Mouse (Mus musculus) cerebellum, adult 11 months (tissue): ENCODE measurements at regions not wholly inside any gene's neighbourhood (a gene's known extent, or its start where the extent isn't known, plus 50 kb on each side); places are given as distances from the start of the nearest gene placed in this dataset.

ENCODE experiments used
- DNase-seq: peaks from one replicate; pipeline ENCODE4 v3.0.0; 2022

- no peak for DNase-seq
Measured at GRCm38 (mm10) chrX:147616374-147616773, 62.5 kb upstream of the Lrch2 start.

DNA sequence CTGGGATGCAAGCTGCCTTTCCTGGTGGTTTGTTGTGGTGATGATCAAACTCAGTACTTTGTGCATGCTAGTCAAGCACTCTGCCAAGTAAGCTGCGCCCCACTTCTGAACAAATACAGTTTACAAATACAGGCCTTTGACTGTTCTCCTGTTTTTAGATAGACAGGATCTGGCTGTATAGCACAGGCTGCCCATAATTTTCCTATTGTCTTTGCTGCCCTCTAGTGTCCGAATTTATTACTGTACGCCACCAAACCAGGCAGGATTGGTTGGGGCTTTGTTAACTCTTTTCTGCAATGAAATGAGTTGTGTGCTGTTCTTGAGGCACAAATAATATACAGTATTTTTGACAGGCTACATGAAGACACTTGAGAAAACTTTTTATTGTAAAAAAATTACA lies 54.8 kb upstream of the Lrch2 start:
- DNase-seq: peak; percentile 28
